Mouse (Mus musculus): Measurements from ENCODE around the gene Nob1. TPM values are rescaled to one million over a fixed set of nuclear protein-coding genes. Genes with fewer than 3 reads are reported as not detected.

Nob1 gene
- total and polyA plus RNA-seq, 3 experiments, result 21.5 to 22.0 (median 21.7) TPM

DNA sequence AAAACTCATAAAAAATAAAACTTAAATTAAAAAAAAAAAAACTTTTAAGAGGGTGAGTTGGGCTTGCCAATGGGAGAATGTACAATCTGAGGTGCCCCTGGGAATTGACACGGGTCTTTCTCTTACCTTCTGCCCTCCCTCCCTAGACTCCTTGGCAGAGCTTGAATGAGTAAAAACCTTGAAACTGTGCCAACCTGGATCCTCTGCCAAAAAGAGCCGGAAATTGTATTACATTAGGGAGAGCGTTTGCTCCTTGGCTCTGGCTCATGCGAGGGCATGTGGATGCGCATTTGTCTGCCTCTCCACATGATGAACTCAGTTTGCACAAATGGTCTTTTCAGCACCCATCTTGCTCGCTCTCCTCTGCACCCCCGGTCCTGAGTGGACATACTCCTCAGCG is 35.3 kb downstream of the Nob1 start:
- H3K27me3 ChIP-seq (ENCODE audit: control insufficient read depth, insufficient read depth, low read length), result no peaks in the 10 kb centered on the region
- peaks cover 2% of the 10 kb centered on the region; the same call in 1 of the 2 replicates for H3K36me3 ChIP-seq (ENCODE audit: control insufficient read depth, insufficient read depth, low read length)
- TF ChIP-seq POLR2A (IDR thresholded peaks at IDR 0.05; ENCODE audit: insufficient read depth, low read depth, low read length) (no peak), EP300 (IDR thresholded peaks at IDR 0.05; ENCODE audit: insufficient read depth, low read depth, low read length) (no peak), CTCF (IDR thresholded peaks at IDR 0.05) (no peak)
- no peak overlapping the region for H3K27ac ChIP-seq
- no peaks in the 10 kb centered on the region for H3K79me2 ChIP-seq (replicated peaks; ENCODE audit: control insufficient read depth, insufficient read depth, low read length)
- peaks cover 7% of the 10 kb centered on the region for H3K4me1 ChIP-seq (ENCODE audit: control insufficient read depth, insufficient read depth, low read length)
- DNase-seq, result peak in 1 of 2 experiments; percentile 52
- intact Hi-C loops (cut with DNase I), result no loop called here
- WGBS, result 18% methylated on average over 8 of the region's 8 CpGs
- H3K4me3 ChIP-seq, result no peak overlapping the region
- no peak overlapping the region for H3K9ac ChIP-seq (ENCODE audit: low read depth, low read length)

DNA sequence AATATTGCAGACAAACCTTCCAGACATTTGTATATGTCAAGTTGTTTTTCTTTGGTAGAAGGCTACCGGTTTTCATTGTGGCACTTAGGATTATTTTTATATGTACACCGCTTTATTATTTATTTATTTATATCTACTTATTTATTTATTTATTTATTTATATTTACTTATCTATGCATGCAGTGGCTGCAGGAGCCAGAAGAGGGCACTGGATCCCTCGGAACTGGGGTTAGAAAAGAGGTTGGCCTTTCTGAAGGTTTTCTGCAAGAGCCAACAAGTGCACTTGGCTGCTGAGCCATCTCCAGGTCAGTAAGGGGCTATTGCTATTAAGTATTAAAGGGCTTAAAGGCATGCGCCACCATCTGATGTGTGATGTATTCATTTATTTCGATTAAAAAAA is 37.0 kb downstream of the Nob1 start:
- TF ChIP-seq CTCF (IDR thresholded peaks at IDR 0.05) (peak; percentile 68), EP300 (IDR thresholded peaks at IDR 0.05; ENCODE audit: insufficient read depth, low read depth, low read length) (no peak), POLR2A (IDR thresholded peaks at IDR 0.05; ENCODE audit: insufficient read depth, low read depth, low read length) (no peak)
- intact Hi-C loops (cut with DNase I), result no loop called here
- DNase-seq, result no peak
- no peak overlapping the region for H3K4me3 ChIP-seq
- peaks cover 7% of the 10 kb centered on the region for H3K4me1 ChIP-seq (ENCODE audit: control insufficient read depth, insufficient read depth, low read length)
- WGBS, result 65% methylated on average over 5 of the region's 5 CpGs
- H3K27me3 ChIP-seq (ENCODE audit: control insufficient read depth, insufficient read depth, low read length), result no peaks in the 10 kb centered on the region
- H3K79me2 ChIP-seq (replicated peaks; ENCODE audit: control insufficient read depth, insufficient read depth, low read length), result no peaks in the 10 kb centered on the region
- H3K9ac ChIP-seq (ENCODE audit: low read depth, low read length), result no peak overlapping the region
- peaks cover 2% of the 10 kb centered on the region; the same call in 1 of the 2 replicates for H3K36me3 ChIP-seq (ENCODE audit: control insufficient read depth, insufficient read depth, low read length)
- no peak overlapping the region; the same call in 1 of the 2 replicates for H3K27ac ChIP-seq

DNA sequence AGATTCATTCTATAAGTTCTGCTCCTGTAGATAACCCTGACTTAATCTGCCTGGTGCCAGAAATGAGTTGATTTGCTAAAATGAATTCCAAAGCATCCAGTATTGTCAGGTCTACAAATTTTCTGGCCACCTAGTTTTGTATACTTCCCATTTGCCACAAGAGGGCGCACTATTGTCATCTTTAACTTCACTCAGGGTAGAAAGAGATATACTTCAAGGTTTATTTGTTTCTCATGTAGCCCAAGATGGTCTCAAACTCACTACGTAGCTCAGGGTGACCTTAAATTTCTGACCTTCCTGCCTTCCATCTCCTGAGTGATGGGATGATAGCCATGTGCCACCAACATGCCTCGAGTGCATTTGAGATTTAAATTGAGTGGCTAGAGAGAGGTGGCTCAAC is 38.2 kb downstream of the Nob1 start:
- DNase-seq, result no peak
- TF ChIP-seq EP300 (IDR thresholded peaks at IDR 0.05; ENCODE audit: insufficient read depth, low read depth, low read length) (no peak), POLR2A (IDR thresholded peaks at IDR 0.05; ENCODE audit: insufficient read depth, low read depth, low read length) (no peak), CTCF (IDR thresholded peaks at IDR 0.05) (peak; percentile 75)
- peaks cover 7% of the 10 kb centered on the region for H3K4me1 ChIP-seq (ENCODE audit: control insufficient read depth, insufficient read depth, low read length)
- 21% methylated on average over 3 of the region's 3 CpGs for WGBS
- H3K79me2 ChIP-seq (replicated peaks; ENCODE audit: control insufficient read depth, insufficient read depth, low read length), result no peaks in the 10 kb centered on the region
- H3K36me3 ChIP-seq (ENCODE audit: control insufficient read depth, insufficient read depth, low read length), result peaks cover 2% of the 10 kb centered on the region; the same call in 1 of the 2 replicates
- peak overlapping the region; percentile 91 for H3K27ac ChIP-seq
- no peak overlapping the region for H3K4me3 ChIP-seq
- intact Hi-C loops (cut with DNase I), result loop anchor here (1.0 kb wide), 1 partner anchor 39 kb away; the partner anchor contains the start of gene Nob1
- no peaks in the 10 kb centered on the region for H3K27me3 ChIP-seq (ENCODE audit: control insufficient read depth, insufficient read depth, low read length)
- no peak overlapping the region for H3K9ac ChIP-seq (ENCODE audit: low read depth, low read length)

DNA sequence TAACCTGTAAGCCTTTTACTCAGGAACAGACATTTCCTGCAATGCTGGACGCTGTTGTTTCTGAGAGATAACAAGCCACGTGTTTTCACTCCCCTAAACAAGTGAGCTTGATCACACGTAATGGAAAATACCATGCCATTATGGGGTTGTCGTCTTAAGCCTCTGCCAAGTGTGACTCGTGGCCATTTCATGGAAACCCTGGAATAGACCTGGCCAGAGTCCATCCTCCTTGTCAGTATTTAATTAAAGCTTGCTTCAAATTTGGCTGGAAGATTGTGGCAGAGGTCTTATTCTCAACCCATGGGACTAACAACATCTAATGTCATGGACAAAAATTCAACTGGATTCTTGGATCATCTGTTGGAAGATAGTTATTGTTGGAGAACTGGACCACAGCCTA is 38.7 kb downstream of the Nob1 start:
- 6% methylated on average over 5 of the region's 5 CpGs for WGBS
- no peak overlapping the region for H3K4me3 ChIP-seq
- peak; percentile 51 to 78 for DNase-seq
- H3K27ac ChIP-seq, result peak overlapping the region; percentile 91
- H3K4me1 ChIP-seq (ENCODE audit: control insufficient read depth, insufficient read depth, low read length), result peaks cover 7% of the 10 kb centered on the region
- no peaks in the 10 kb centered on the region for H3K27me3 ChIP-seq (ENCODE audit: control insufficient read depth, insufficient read depth, low read length)
- no peak overlapping the region; the same call in 1 of the 2 replicates for H3K9ac ChIP-seq (ENCODE audit: low read depth, low read length)
- intact Hi-C loops (cut with DNase I), result loop anchor here (1.0 kb wide), 1 partner anchor 39 kb away; the partner anchor contains the start of gene Nob1
- peaks cover 2% of the 10 kb centered on the region; the same call in 1 of the 2 replicates for H3K36me3 ChIP-seq (ENCODE audit: control insufficient read depth, insufficient read depth, low read length)
- TF ChIP-seq CTCF (IDR thresholded peaks at IDR 0.05) (no peak), EP300 (IDR thresholded peaks at IDR 0.05; ENCODE audit: insufficient read depth, low read depth, low read length) (peak; percentile 96), POLR2A (IDR thresholded peaks at IDR 0.05; ENCODE audit: insufficient read depth, low read depth, low read length) (peak; percentile 39; the same call in 1 of the 2 replicates)
- H3K79me2 ChIP-seq (replicated peaks; ENCODE audit: control insufficient read depth, insufficient read depth, low read length), result no peaks in the 10 kb centered on the region

DNA sequence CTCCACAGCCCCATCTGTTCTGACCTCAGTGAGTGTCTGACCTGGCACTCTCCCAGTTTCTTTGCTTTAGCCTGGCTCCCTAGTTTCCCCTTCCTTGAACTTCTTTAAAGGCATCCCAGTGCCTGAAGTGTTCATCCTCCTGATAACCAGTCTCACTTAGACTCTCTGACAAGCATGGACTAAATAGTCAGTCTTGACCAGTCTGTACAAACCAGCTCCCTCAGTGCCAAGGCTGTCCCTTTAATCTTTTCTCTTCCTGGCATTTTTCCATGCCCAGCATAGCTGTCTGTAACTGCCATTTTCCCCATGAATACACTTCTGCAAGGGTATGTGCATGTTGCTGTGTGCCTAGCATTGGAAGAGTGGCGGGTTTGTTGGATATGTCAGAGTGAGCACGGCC is 39.8 kb downstream of the Nob1 start:
- Histone ChIP-seq H3K9ac (ENCODE audit: low read depth, low read length) (no peak overlapping the region), H3K27ac (peak overlapping the region; percentile 48), H3K79me2 (replicated peaks; ENCODE audit: control insufficient read depth, insufficient read depth, low read length) (no peaks in the 10 kb centered on the region), H3K27me3 (ENCODE audit: control insufficient read depth, insufficient read depth, low read length) (no peaks in the 10 kb centered on the region), H3K4me3 (no peak overlapping the region), H3K36me3 (ENCODE audit: control insufficient read depth, insufficient read depth, low read length) (peaks cover 2% of the 10 kb centered on the region; the same call in 1 of the 2 replicates), H3K4me1 (ENCODE audit: control insufficient read depth, insufficient read depth, low read length) (peaks cover 7% of the 10 kb centered on the region)
- no peak for DNase-seq
- TF ChIP-seq EP300 (IDR thresholded peaks at IDR 0.05; ENCODE audit: insufficient read depth, low read depth, low read length), result no peak
- TF ChIP-seq POLR2A (IDR thresholded peaks at IDR 0.05; ENCODE audit: insufficient read depth, low read depth, low read length), result no peak
- no peak for TF ChIP-seq CTCF (IDR thresholded peaks at IDR 0.05)
- intact Hi-C loops (cut with DNase I), result no loop called here
- 74% methylated on average over 2 of the region's 2 CpGs for WGBS

DNA sequence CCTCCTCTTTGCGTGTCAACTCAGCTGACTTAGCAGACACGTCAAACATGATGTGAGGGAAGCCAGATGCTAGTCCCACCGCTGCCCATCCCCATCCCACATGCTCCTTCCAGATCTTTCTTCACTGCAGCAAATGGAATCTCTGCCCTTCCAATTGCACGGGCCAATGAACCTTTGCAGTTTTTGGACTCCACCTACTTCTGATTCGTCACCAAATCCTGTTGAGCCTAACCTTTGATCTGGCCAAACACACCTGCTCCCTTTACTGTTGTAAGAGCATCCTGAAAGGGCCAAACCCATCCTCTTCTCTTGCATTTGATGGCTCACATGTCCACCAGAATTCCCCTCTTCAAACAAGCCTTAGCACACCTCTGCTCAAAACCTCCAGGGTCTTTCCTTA is 40.2 kb downstream of the Nob1 start:
- Histone ChIP-seq H3K27me3 (ENCODE audit: control insufficient read depth, insufficient read depth, low read length) (no peaks in the 10 kb centered on the region), H3K4me1 (ENCODE audit: control insufficient read depth, insufficient read depth, low read length) (peaks cover 6% of the 10 kb centered on the region), H3K4me3 (no peak overlapping the region), H3K36me3 (ENCODE audit: control insufficient read depth, insufficient read depth, low read length) (peaks cover 2% of the 10 kb centered on the region; the same call in 1 of the 2 replicates), H3K79me2 (replicated peaks; ENCODE audit: control insufficient read depth, insufficient read depth, low read length) (no peaks in the 10 kb centered on the region), H3K27ac (no peak overlapping the region; the same call in 1 of the 2 replicates), H3K9ac (ENCODE audit: low read depth, low read length) (no peak overlapping the region)
- 52% methylated on average over 5 of the region's 5 CpGs for WGBS
- no peak for DNase-seq
- intact Hi-C loops (cut with DNase I), result no loop called here
- TF ChIP-seq EP300 (IDR thresholded peaks at IDR 0.05; ENCODE audit: insufficient read depth, low read depth, low read length) (no peak), CTCF (IDR thresholded peaks at IDR 0.05) (no peak), POLR2A (IDR thresholded peaks at IDR 0.05; ENCODE audit: insufficient read depth, low read depth, low read length) (no peak)
